Mouse (Mus musculus) C2C12 (cell line): Measurements from ENCODE around the gene Gp9.

Experiments
- CTCF ChIP-seq: IDR thresholded peaks from one replicate; pipeline ENCODE4 v1.5.1; 2011; ENCODE audit not compliant: control insufficient read depth, insufficient read depth, insufficient read length
- MYOD1 ChIP-seq: IDR thresholded peaks from one replicate; pipeline ENCODE4 v1.6.1; 2011; ENCODE audit warnings: low read depth; ENCODE audit not compliant: control insufficient read depth, insufficient read length
- MYOG ChIP-seq: IDR thresholded peaks from one replicate; pipeline ENCODE4 v1.6.1; 2011; ENCODE audit not compliant: control insufficient read depth, insufficient read length; ENCODE audit errors: extremely low read depth

DNA sequence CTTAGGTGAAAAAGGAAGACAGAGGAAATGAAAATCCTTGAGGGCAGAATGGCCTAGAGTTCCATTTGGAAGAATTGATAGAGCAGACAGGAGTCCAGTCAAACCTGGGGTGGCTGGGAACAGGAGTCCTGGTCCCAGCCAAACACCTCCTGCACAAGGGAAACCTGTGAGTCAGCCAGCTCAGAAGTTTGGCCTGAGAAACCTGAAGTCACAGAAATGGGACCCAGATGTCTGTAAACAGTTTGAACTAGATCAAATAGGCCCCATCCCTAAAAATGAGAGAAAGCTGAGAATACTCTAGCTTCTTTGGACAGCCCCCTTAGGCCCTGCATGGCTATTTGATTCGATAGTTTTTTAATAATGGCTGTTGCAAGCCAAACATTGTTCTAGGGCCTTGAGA lies 34.8 kb downstream of the Gp9 start:
- TF ChIP-seq CTCF (no peak), MYOD1 (no peak), MYOG (no peak)
